Mouse (Mus musculus) urinary bladder, postnatal 25 days (tissue): ENCODE measurements around the gene Rnf44.

Source experiments
- DNase-seq: peaks from one replicate; pipeline ENCODE4 v3.0.0; 2022; ENCODE audit warnings: low spot score

Gene Rnf44

GRCm38 (mm10) chr13:54686139-54687053 is 7.3 kb downstream of the Rnf44 start:
- DNase-seq, result no peak

DNA sequence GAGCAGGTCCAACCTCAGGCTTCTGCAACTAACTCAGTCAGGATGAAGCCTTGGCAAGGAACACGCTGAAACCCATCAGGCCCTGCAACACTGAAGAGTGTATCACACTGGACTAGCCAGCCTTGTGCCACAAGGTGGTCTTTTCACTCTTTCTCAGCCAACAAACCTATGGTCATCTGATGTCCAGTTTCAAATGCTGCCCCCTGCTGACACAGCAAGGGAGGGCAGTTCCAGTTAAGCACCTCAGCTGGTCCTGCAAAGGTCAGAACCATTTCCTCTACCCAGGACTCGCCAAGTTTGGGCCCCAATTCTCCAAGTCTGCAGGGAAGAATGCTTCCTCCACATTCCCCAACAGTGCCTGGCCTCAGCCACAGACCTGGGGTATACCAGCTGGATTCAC is 8.5 kb downstream of the Rnf44 start:
- DNase-seq, result peak; percentile 50

DNA sequence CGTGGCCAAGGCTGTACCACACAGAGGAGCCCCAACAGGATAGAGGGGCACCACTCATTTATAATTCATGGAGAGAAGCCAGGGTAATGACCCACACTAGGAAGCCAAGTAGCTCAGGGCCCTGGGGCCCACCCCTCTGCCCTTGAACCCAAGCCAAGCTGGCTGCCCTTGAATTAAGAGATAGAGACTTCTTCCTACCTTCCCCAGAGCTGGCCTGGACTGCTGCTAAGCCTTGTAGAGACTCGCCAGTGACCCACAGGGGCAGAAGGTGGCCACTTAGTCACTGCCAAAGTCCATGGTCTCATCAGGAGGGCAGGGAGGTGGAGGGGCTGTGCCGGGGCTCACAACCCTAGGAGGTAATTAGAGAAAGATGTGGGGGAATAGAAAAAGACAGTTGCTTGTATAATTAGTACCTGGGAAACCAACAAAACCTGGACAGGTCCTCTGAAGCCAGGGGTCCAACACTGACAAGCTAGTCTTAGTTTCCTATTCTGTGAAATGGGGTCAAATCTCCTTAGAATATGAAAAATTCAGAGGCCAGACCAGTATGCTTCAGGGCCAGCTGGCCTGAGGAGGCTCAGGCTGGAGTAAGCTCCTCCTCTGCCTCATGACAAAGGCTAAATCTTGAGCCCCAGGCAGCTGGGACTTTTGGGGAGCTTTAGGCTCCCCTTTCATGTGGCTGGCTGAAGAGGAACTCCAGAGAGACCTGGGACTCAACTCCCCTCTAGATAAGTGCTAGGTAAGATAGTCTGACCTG is 9.4 kb downstream of the Rnf44 start:
- DNase-seq, result no peak

GRCm38 (mm10) chr13:54683301-54683700 is 10.4 kb downstream of the Rnf44 start:
- DNase-seq, result no peak

DNA sequence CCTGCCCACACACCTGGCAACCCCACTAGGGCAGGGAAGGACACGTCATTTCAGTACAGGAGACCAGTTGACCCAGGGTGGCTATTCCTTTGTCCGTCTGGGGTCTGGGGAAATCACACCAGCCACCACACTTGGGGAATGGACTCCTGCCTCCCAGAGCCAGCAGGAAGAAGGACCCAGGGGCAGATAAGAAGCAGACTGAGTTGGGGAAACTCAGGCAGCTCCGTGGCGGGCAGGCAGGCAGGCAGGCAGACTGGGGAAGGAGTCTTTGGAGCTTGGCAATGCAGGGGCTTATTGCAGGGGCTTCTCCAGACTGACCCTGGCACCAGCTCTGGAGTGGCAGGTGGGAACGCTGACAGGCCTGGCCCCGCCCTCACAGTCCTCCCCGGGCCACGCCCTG is 12.4 kb downstream of the Rnf44 start:
- DNase-seq, result no peak

DNA sequence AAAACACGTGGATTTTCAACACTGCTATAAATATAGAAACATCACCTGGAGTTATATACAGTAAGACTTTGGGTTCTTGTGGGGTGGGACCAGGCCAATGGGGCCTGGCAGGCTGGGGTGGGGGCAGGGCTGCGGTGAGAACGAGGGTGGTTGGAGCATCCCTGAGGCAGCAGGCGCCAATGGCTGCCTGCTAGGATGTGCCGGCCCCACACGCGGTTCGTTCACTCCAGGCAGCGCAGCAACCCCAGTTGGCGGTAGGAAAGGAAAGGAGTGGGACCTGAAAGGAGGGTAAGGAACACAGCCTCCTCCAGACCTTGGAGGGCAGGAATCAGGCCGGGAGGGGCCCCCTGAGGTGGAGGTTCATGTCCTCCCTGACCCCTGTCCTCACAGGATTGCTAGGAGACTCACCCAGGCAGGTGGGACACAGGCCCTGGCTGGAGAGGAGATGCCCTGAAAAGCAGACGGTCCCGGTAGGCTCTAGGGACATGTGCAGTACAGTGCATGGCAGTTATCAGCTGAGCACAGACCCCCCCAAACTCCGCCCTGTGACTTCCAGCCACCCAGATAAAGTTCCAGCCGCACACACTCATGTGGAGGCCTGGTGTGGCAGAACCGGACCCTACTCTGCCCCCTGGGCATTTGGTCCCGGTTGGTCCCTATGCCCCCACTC is 13.4 kb downstream of the Rnf44 start:
- no peak for DNase-seq

- no peak for DNase-seq
Observed at GRCm38 (mm10) chr13:54678263-54678662, 15.4 kb downstream of the Rnf44 start.

DNA sequence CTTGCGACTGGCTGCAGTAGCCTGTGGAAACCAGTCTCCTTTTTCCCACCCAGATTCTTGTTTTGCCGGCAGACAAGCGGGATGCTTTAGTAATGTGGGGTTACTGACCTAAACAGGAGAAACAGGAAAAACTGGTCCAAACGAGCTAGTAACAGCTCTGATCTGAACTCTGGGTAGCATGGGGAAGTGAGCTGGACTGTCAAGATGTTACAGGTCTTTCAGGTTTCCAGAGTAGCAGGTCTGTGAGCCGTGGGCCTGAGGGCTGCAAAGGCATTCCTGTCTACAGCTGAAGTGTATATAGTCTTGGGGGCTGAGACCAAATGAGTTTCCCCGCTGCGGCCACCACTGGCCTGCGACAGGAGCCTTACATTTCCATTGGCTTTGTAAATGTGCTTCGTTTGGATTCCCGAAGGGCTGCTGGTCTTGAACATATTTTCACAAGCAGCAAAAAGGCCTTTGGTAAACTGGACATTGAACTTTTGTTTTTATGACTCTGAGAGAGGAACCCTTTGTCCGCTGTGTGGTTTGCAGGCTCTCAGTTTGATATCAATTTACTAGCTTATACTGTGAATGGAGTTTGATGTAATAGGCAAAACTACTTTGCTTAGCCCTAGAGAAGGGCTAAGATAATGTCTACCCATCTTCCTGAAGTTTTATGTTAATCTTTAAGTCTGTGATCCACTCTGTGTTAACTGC is 17.7 kb downstream of the Rnf44 start:
- peak; percentile 31 for DNase-seq

DNA sequence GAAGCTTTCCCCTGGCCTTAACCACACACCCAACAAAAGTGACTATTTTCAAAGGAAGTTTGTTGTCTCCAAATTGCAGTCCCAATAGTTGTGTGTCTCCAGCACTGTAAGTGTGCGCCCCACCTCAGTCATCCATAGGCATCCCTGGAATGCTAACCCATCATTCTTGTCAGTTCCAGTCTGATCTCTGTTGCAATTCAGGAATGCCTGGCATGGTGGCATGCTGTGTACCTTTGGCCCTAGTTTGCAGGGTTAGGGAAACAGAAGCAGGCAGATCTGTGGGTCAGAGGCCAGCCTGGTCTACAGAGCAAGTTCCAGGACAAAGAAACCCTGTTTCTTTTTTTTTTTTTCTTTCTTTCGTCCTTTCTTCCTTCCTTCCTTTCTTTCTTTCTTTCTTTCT is 23.2 kb downstream of the Rnf44 start:
- DNase-seq, result no peak

DNA sequence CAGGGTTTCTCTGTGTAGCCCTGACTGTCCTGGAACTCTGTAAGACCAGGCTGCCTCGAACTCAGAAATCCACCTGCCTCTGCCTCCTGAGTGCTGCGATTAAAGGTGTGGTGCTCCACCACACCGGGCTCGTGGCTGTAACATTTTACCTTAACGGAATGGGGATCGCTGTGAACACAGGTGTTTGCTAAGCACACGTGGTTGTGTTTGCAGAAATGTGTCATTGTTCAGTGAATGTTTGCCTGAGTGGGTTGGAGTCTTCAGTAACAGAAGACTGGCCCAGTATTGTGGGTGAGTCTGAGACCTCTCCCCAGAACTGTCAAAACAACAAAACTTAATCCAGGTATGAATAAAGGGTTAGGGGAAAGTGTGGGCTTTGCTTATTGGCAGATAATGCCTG is 28.6 kb downstream of the Rnf44 start:
- DNase-seq, result no peak

DNA sequence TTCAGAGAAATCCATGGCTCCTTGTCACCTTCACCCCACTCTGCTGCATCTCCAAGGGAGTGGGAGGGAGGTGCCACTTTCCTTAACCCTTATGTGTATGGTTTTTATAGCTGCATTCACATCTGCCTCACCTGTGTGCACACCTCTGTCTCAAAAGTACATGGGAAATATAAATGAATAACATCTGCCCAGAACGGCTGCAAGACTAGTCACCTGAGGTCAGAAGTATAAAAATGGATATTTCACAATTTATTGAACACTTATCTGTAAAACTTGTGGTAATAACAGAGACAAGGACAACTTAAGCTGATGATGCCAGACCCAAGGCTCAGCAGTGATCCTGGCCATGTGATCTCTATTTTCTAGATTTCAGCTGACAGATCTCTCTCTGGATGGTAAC is 29.2 kb downstream of the Rnf44 start:
- DNase-seq, result no peak

DNA sequence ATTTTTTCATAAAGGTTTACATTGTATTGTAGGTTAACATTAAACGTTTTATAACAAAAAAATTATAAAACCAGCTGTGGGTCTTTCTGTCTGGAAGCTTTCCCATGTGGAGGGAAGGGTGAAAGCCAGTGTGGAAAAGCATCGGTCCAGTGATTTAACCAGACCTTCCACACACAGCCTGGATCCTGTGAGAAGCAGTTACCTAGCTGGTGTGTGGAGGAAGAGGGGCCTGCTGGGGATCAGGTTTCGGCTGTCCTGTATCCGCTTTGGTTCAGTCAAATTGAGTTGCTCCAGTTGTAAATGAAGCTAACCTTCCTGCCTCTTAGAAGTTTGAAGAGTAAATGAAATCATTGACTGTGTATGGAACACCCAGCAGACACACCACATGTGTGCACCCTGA is 29.7 kb downstream of the Rnf44 start:
- DNase-seq, result no peak

- no peak for DNase-seq
Observed at GRCm38 (mm10) chr13:54661358-54661757, 32.3 kb downstream of the Rnf44 start.

- DNase-seq, result no peak
Observed at GRCm38 (mm10) chr13:54660877-54661276, 32.8 kb downstream of the Rnf44 start.

DNA sequence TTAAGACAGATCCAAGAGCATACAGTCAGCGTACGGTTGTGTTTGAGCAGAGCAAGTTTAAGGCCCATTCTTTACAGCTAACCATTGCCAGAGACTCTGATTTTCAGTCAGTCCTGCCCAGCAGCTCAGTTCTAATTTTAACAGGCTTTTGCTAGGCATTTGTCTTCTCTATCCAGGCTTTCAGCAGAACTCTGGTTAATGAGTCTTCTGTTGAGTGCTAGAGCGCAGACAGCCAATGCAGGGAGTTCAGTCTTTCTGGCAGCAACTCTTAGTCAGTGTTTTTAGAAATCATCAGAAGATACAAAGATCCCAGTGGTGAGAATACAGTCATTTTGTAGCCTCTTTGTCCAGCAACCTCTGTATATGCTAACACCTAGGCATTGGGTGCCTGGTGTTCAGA is 43.2 kb downstream of the Rnf44 start:
- DNase-seq, result no peak

GRCm38 (mm10) chr13:54635011-54635410 is 58.7 kb downstream of the Rnf44 start:
- DNase-seq, result no peak

DNA sequence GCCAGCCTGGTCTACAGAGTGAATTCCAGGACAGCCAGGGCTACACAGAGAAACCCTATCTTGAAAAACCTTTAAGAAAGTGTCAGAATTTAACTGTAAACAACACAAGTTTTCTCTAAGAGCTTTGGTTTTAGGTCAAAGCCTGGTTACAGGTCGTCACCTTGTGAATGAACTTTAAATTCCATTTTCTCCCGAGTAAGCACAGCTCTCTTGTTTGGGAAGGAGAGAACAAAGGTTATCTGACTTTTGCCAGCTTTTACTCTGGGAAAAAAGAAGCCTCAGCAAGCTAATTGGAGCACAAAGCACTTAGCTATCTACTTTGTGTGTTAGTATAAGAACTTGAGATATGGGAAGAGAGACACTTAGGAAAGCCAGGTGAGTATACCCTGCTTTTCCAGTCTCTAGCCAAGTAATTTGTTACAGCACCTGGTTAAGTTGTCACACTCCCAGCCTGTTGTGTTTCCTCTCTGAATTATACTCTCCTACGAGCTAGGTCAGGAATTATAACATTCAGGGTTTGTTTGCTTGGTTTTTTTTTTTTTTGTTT is 60.9 kb downstream of the Rnf44 start:
- DNase-seq, result no peak
